Mouse (Mus musculus) embryonic facial prominence, embryonic 11.5 days (tissue): ENCODE data around the gene Olfr376. TPM values are rescaled to one million over a fixed set of nuclear protein-coding genes. Genes with fewer than 3 reads are reported as not detected.

ENCODE experiments used
- ATAC-seq: fragments of 200-750 bp; cut with Nextera tagmentation; replicated peaks from 2 replicates; pipeline ENCODE4 v1.8.0; 2017; ENCODE audit warnings: low read depth; ENCODE audit not compliant: insufficient number of reproducible peaks, low FRiP score, low TSS enrichment
- DNase-seq: peaks from one replicate; pipeline ENCODE4 v3.0.0-alpha.2; 2015; ENCODE audit warnings: low spot score
- H3K27ac ChIP-seq: fragments of 300-500 bp; sonication (generic); replicated peaks from 2 replicates; pipeline ENCODE4 v1.5.1; 2014; ENCODE audit warnings: mild to moderate bottlenecking, low read depth, low read length, control low read depth
- H3K27me3 ChIP-seq: fragments of 300-500 bp; sonication (generic); 2 replicates; pipeline ENCODE4 v1.6.1; 2014; ENCODE audit warnings: mild to moderate bottlenecking, low read length, moderate library complexity, mixed read lengths; ENCODE audit not compliant: control insufficient read depth, insufficient read depth
- H3K36me3 ChIP-seq: fragments of 300-500 bp; sonication (generic); replicated peaks from 2 replicates; pipeline ENCODE4 v1.6.1; 2014; ENCODE audit warnings: low read depth, mild to moderate bottlenecking, low read length, moderate library complexity, mixed read lengths; ENCODE audit not compliant: control insufficient read depth, insufficient read depth
- H3K4me1 ChIP-seq: fragments of 300-500 bp; sonication (generic); 2 replicates; pipeline ENCODE4 v1.6.1; 2014; ENCODE audit warnings: low read length, mixed read lengths; ENCODE audit not compliant: control insufficient read depth, insufficient read depth
- H3K4me2 ChIP-seq: fragments of 300-500 bp; sonication (generic); 2 replicates; pipeline ENCODE4 v1.6.1; 2014; ENCODE audit warnings: low read depth, mild to moderate bottlenecking, control low read depth, low read length, moderate library complexity
- H3K4me3 ChIP-seq: fragments of 300-500 bp; sonication (generic); 2 replicates; pipeline ENCODE4 v1.5.1; 2014; ENCODE audit warnings: low read depth, low read length, control low read depth
- H3K9ac ChIP-seq: fragments of 300-500 bp; sonication (generic); replicated peaks from 2 replicates; pipeline ENCODE4 v1.6.1; 2014; ENCODE audit warnings: mild to moderate bottlenecking, control low read depth, low read length
- H3K9me3 ChIP-seq: fragments of 300-500 bp; sonication (generic); replicated peaks from 2 replicates; pipeline ENCODE4 v1.6.1; 2016; ENCODE audit warnings: mild to moderate bottlenecking, low read length, inconsistent platforms, mixed read lengths; ENCODE audit not compliant: control insufficient read depth
- WGBS: fragments of 180-500 bp; shearing (Covaris S2); extraction: QIAGEN DNeasy Blood & Tissue Kit; methylation state at CpG from one replicate; pipeline ENCODE4 v1.1.7; 2014; 5-methylcytosine and 5-hydroxymethylcytosine counted together
- polyA plus RNA-seq: library from polyadenylated mRNA; unstranded; fragments of >200 nt; fragmentation: Nextera tagmentation; extraction: Ambion mirVana; gene quantifications from 2 replicates; pipeline ENCODE4 v1.2.1, GENCODE M21; 2014

Olfr376 gene
- not detected in 2 replicates for polyA plus RNA-seq

GRCm38 (mm10) chr11:73370946-73371345 lies at the start of gene Olfr376:
Gene Olfr376 (plus strand): TSS chr11:73371246.
- ATAC-seq (no peak), DNase-seq (no peak)
- Histone ChIP-seq H3K27me3 (no peaks in the 10 kb centered on the region), H3K4me1 (no peaks in the 10 kb centered on the region), H3K36me3 (no peaks in the 10 kb centered on the region), H3K4me2 (no peak within 1 kb of the TSS), H3K27ac (no peak within 1 kb of the TSS), H3K4me3 (no peak within 1 kb of the TSS), H3K9me3 (no peaks in the 10 kb centered on the region), H3K9ac (no peak within 1 kb of the TSS)
- WGBS = 93% methylated on average over 2 of the region's 2 CpGs

GRCm38 (mm10) chr11:73323906-73324830 lies 46.9 kb upstream of the Olfr376 start:
- DNase-seq = no peak

GRCm38 (mm10) chr11:73326485-73326886 lies 44.6 kb upstream of the Olfr376 start:
- no peaks in the 10 kb centered on the region for H3K27me3 ChIP-seq
- no peak overlapping the region for H3K27ac ChIP-seq
- ATAC-seq (no peak), DNase-seq (no peak)
- no peaks in the 10 kb centered on the region for H3K36me3 ChIP-seq
- H3K9me3 ChIP-seq = no peaks in the 10 kb centered on the region
- H3K9ac ChIP-seq = no peak overlapping the region
- H3K4me2 ChIP-seq = no peak overlapping the region
- 52% methylated on average over 12 of the region's 12 CpGs for WGBS
- H3K4me1 ChIP-seq = no peaks in the 10 kb centered on the region
- no peak overlapping the region for H3K4me3 ChIP-seq

More at GRCm38 (mm10) chr11:73323906-73324830, 46.9 kb upstream of the Olfr376 start:
- no peak overlapping the region for H3K4me3 ChIP-seq
- WGBS = 69% methylated on average over 9 of the region's 9 CpGs
- no peak overlapping the region for H3K27ac ChIP-seq
- no peaks in the 10 kb centered on the region for H3K4me1 ChIP-seq
- no peak overlapping the region for H3K4me2 ChIP-seq
- ATAC-seq = no peak
- no peaks in the 10 kb centered on the region for H3K9me3 ChIP-seq
- no peaks in the 10 kb centered on the region for H3K36me3 ChIP-seq
- no peaks in the 10 kb centered on the region for H3K27me3 ChIP-seq
- no peak overlapping the region for H3K9ac ChIP-seq

- DNase-seq (no peak), ATAC-seq (no peak)
- H3K9me3 ChIP-seq = no peaks in the 10 kb centered on the region
- H3K27ac ChIP-seq = no peak overlapping the region
- no peak overlapping the region for H3K9ac ChIP-seq
- no peaks in the 10 kb centered on the region for H3K36me3 ChIP-seq
- no peak overlapping the region for H3K4me2 ChIP-seq
- H3K27me3 ChIP-seq = no peaks in the 10 kb centered on the region
- WGBS = 83% methylated on average over 4 of the region's 4 CpGs
- H3K4me3 ChIP-seq = no peak overlapping the region
- H3K4me1 ChIP-seq = no peaks in the 10 kb centered on the region
These were observed 43.7 kb upstream of the Olfr376 start for GRCm38 (mm10) chr11:73327361-73327760.

- H3K9me3 ChIP-seq = no peaks in the 10 kb centered on the region
- no peaks in the 10 kb centered on the region for H3K4me1 ChIP-seq
- no peak for DNase-seq
- no peak within 1 kb of the TSS for H3K4me3 ChIP-seq
- H3K4me2 ChIP-seq = no peak within 1 kb of the TSS
- no peaks in the 10 kb centered on the region for H3K36me3 ChIP-seq
- H3K27ac ChIP-seq = no peak within 1 kb of the TSS
- 76% methylated on average over 27 of the region's 27 CpGs for WGBS
- no peaks in the 10 kb centered on the region for H3K27me3 ChIP-seq
- ATAC-seq = no peak
- no peak within 1 kb of the TSS for H3K9ac ChIP-seq
These were observed 41.6 kb upstream of the Olfr376 start, which contains the start of the genes Aspa, Gm49340 and Spata22 for GRCm38 (mm10) chr11:73329442-73329841. Gene Aspa (minus strand): TSS chr11:73329596. Gene Gm49340 (plus strand): TSS chr11:73329741. Gene Spata22 (plus strand): TSS chr11:73329741.

GRCm38 (mm10) chr11:73333357-73333756 lies 37.7 kb upstream of the Olfr376 start:
- H3K9me3 ChIP-seq = no peaks in the 10 kb centered on the region
- no peaks in the 10 kb centered on the region for H3K36me3 ChIP-seq
- ATAC-seq (no peak), DNase-seq (no peak)
- H3K4me2 ChIP-seq = no peak overlapping the region
- no peaks in the 10 kb centered on the region for H3K4me1 ChIP-seq
- H3K27me3 ChIP-seq = no peaks in the 10 kb centered on the region
- 66% methylated on average over 2 of the region's 2 CpGs for WGBS
- H3K27ac ChIP-seq = no peak overlapping the region
- H3K4me3 ChIP-seq = no peak overlapping the region
- no peak overlapping the region for H3K9ac ChIP-seq

GRCm38 (mm10) chr11:73336919-73337318 lies 34.1 kb upstream of the Olfr376 start:
- ATAC-seq (no peak), DNase-seq (no peak)
- 82% methylated on average over 4 of the region's 4 CpGs for WGBS
- H3K4me1 ChIP-seq = no peaks in the 10 kb centered on the region
- no peak overlapping the region for H3K9ac ChIP-seq
- H3K27me3 ChIP-seq = no peaks in the 10 kb centered on the region
- no peaks in the 10 kb centered on the region for H3K9me3 ChIP-seq
- no peak overlapping the region for H3K4me3 ChIP-seq
- no peak overlapping the region for H3K4me2 ChIP-seq
- H3K36me3 ChIP-seq = no peaks in the 10 kb centered on the region
- H3K27ac ChIP-seq = no peak overlapping the region

- Histone ChIP-seq H3K27me3 (no peaks in the 10 kb centered on the region), H3K36me3 (no peaks in the 10 kb centered on the region), H3K9ac (no peak within 1 kb of the TSS), H3K4me1 (no peaks in the 10 kb centered on the region), H3K9me3 (no peaks in the 10 kb centered on the region), H3K4me3 (no peak within 1 kb of the TSS), H3K27ac (no peak within 1 kb of the TSS), H3K4me2 (no peak within 1 kb of the TSS)
- WGBS = 49% methylated on average over 3 of the region's 3 CpGs
- DNase-seq (no peak), ATAC-seq (no peak)
These were observed 20.6 kb upstream of the Olfr376 start, which contains the start of gene Olfr20 for GRCm38 (mm10) chr11:73350483-73350882. Gene Olfr20 (plus strand): TSS chr11:73350783.
